Mouse (Mus musculus) ES-Bruce4 (cell line): Measurements from ENCODE around the gene Ralgps1.

ENCODE experiments used
- CTCF ChIP-seq: IDR thresholded peaks from one replicate; pipeline ENCODE4 v1.8.1; 2011; ENCODE audit warnings: low read depth, low read length
- POLR2A ChIP-seq: IDR thresholded peaks from one replicate; pipeline ENCODE4 v1.8.1; 2011; ENCODE audit warnings: low read length; ENCODE audit not compliant: insufficient read depth

GRCm38 (mm10) chr2:33271511-33271910, 99.8 kb downstream of the Ralgps1 start:
- TF ChIP-seq POLR2A (no peak), CTCF (no peak)
